Mouse (Mus musculus): ENCODE measurements at regions not wholly inside any gene's neighbourhood (a gene's known extent, or its start where the extent isn't known, plus 50 kb on each side); places are given as distances from the start of the nearest gene placed in this dataset.

- 77% methylated on average over 7 of the region's 7 CpGs for WGBS
- no peak for DNase-seq (ENCODE audit: low read depth, low spot score)
These were observed 718.9 kb downstream of the Dach1 start for GRCm38 (mm10) chr14:97450525-97451235.

- no peak for DNase-seq (ENCODE audit: low read depth, low spot score)
- WGBS = 66% methylated on average over 2 of the region's 2 CpGs
These were observed 720.9 kb downstream of the Dach1 start for GRCm38 (mm10) chr14:97448617-97449016.

- no peak for DNase-seq (ENCODE audit: low read depth, low spot score)
- 97% methylated on average over 1 of the region's 1 CpGs for WGBS
These were observed 722.8 kb downstream of the Dach1 start for GRCm38 (mm10) chr14:97446793-97447192.

- 65% methylated on average over 6 of the region's 6 CpGs for WGBS
- no peak for DNase-seq (ENCODE audit: low read depth, low spot score)
These were observed 729.2 kb downstream of the Dach1 start for GRCm38 (mm10) chr14:97440326-97440725.

- WGBS = 66% methylated on average over 4 of the region's 4 CpGs
- DNase-seq (ENCODE audit: low read depth, low spot score) = no peak
These were observed 733.9 kb downstream of the Dach1 start for GRCm38 (mm10) chr14:97435453-97436233.

DNA sequence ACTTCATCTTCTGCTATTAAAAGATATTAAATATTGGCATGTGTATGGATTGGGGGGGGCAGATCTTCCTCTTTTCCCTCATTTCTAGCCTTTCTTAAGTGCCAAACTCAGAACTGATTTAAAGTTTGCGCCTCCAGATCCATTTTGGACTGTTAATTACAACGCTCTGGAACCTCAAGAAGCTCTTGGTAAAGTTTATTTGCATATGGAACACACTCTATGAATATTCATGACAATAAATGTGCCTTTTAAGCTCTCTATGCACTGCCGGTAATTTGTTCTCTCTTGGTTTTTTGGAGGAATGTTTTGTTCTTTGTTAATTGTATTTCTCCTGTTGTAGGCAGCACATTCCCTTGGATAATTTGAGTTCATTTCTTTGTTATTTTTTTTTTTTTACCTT, 738.3 kb downstream of the Dach1 start:
- 88% methylated on average over 3 of the region's 3 CpGs for WGBS

DNA sequence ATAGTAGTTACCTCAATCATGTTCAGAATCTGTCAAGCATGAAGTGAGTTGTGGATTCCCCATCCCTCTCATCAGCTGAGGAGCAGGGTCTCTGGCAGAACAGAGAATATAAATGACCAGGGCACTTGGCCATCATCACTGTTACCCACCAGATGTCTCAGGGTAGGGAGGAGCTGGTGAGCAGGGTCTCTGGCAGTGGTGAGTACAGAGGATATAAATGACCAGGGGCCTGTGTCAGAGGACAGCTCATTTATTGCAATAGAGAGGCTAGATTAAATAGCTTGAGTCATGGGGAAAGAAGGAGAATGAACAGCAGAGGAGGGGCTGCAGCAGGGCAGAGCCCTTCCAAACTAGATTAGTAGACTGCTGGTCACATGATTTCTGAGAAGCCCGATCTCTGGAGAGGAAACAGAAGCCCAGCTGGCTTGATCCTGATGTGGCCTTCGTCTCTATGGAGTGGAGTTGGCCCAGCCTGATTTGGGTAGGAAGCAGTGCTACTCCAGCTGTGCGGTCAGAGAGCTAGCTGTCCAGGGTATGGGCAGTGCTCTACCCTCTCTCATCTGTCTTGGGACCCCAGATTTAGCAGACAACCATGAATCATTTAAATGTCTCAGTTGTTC, 766.3 kb downstream of the Dach1 start:
- whole genome bisulfite sequencing = 58% methylated on average over 3 of the region's 3 CpGs
- no peak for DNase-seq (ENCODE audit: low read depth, low spot score)

More for the DNA sequence above, 738.3 kb downstream of the Dach1 start:
- DNase-seq (ENCODE audit: low read depth, low spot score) = no peak

GRCm38 (mm10) chr14:97396385-97396784, 773.2 kb downstream of the Dach1 start:
- DNase-seq (ENCODE audit: low read depth, low spot score) = no peak
- 50% methylated on average over 7 of the region's 7 CpGs for WGBS

GRCm38 (mm10) chr14:97395750-97396377, 773.7 kb downstream of the Dach1 start:
- 87% methylated on average over 7 of the region's 7 CpGs for WGBS
- DNase-seq (ENCODE audit: low read depth, low spot score) = no peak

DNA sequence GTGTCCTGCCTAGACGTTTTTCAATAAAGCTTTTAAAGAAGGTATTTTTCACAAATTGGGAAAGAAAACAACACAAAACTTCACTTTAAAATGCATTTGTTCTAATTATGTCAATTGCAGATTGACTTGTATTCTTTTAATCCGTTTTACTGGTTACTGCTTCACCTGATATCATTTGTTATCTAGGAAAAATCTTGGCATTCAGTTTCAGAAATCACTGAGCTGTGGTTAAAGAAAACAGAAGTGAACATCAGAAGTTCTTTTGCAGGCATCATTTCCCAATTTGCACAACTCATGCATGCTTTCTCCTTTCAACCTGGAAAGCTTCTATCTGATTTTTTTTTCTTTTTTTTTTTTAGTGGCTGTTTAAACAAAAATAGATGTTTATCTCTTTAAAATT, 780.6 kb downstream of the Dach1 start:
- no peak for DNase-seq (ENCODE audit: low read depth, low spot score)
- WGBS = 47% methylated on average over 2 of the region's 2 CpGs

GRCm38 (mm10) chr14:97380131-97380530, 789.4 kb downstream of the Dach1 start:
- no peak for DNase-seq (ENCODE audit: low read depth, low spot score)

DNA sequence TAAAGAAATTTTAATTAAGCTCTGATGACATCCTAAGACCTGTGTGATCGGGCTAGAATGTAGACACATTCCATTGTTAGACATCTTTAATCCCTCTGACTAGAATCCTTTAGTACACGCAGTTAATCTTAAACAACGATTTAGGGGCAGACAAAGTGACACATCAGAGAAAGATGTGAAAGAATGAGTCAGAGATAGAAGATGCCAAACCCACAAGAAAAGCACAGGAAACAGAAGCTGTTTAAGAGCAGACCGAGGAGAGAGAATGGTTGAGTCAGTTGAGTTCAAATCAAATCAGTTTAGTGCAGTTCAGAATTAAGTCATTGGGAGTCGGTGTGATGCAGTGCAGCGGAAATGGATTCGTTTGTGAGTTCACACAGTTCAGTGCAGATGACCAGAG, 812.6 kb downstream of the Dach1 start:
- DNase-seq (ENCODE audit: low read depth, low spot score) = no peak
- 79% methylated on average over 7 of the region's 7 CpGs for WGBS

More at GRCm38 (mm10) chr14:97380131-97380530, 789.4 kb downstream of the Dach1 start:
- WGBS = 62% methylated on average over 3 of the region's 3 CpGs

GRCm38 (mm10) chr14:97347970-97348369, 821.6 kb downstream of the Dach1 start:
- no peak for DNase-seq (ENCODE audit: low read depth, low spot score)
- 60% methylated on average over 2 of the region's 2 CpGs for WGBS

DNA sequence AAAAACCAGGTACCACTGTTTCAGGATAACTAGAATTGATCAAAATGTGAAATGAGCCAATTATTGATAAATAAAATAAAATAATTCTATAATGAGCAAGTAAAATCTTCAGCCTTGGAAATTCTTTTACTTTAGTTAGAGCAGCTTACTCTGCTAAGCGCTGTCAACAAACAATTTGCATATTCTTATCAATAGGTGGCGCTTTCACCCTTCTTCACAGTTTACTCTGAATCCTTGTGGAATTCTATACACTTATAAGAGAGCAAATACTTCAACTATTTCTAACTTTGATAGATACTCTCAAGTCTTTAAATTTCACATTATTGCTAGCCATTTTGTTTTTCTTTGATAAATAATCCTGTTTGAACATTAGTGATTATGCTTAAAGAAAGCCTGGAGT, 812.5 kb upstream of the Klhl1 start:
- DNase-seq (ENCODE audit: low read depth, low spot score) = no peak
- 14% methylated on average over 2 of the region's 2 CpGs for WGBS

GRCm38 (mm10) chr14:97329979-97330378, 811.1 kb upstream of the Klhl1 start:
- WGBS = 81% methylated on average over 3 of the region's 3 CpGs
- DNase-seq (ENCODE audit: low read depth, low spot score) = no peak

DNA sequence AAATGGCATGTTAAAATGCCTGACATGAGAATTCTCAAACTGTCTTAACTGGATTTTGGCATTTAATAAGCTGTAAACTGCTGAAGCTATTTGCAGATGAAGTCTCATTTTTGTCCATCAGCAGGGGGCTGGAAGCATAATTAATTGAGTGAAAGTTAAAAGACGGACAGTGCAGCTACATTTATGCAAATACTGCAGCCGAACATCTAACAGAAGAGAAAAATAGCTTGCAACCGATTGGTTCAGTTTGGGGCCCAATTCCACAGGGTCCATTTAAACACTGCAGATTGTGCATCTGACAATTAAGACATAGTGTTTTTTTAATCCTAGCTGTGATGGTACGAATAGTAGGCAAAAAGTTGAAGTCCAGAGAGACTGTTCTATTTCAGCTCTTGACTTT, 774.2 kb upstream of the Klhl1 start:
- no peak for DNase-seq (ENCODE audit: low read depth, low spot score)
- WGBS = 68% methylated on average over 4 of the region's 4 CpGs

- no peak for DNase-seq (ENCODE audit: low read depth, low spot score)
These were observed 768.5 kb upstream of the Klhl1 start for GRCm38 (mm10) chr14:97287447-97287846.

GRCm38 (mm10) chr14:97258461-97258860, 739.6 kb upstream of the Klhl1 start:
- DNase-seq (ENCODE audit: low read depth, low spot score) = no peak
- 45% methylated on average over 3 of the region's 3 CpGs for WGBS
